Mouse (Mus musculus): Measurements from ENCODE around the gene Nmt1.

Nmt1 gene

GRCm38 (mm10) chr11:103111301-103111700 lies 83.3 kb downstream of the Nmt1 start:
- DNase-seq (ENCODE audit: low spot score): no peak

GRCm38 (mm10) chr11:103111881-103112551 lies 84.0 kb downstream of the Nmt1 start:
- no peak for DNase-seq (ENCODE audit: low spot score)

GRCm38 (mm10) chr11:103112552-103112912 lies 84.5 kb downstream of the Nmt1 start:
- no peak for DNase-seq (ENCODE audit: low spot score)

GRCm38 (mm10) chr11:103113005-103113404 lies 85.0 kb downstream of the Nmt1 start:
- DNase-seq (ENCODE audit: low spot score): no peak

GRCm38 (mm10) chr11:103113771-103114170 lies 85.8 kb downstream of the Nmt1 start:
- DNase-seq (ENCODE audit: low spot score): no peak

GRCm38 (mm10) chr11:103114270-103114943 lies 86.4 kb downstream of the Nmt1 start:
- no peak for DNase-seq (ENCODE audit: low spot score)

- DNase-seq (ENCODE audit: low spot score): peak; percentile 89
These were observed 87.4 kb downstream of the Nmt1 start for GRCm38 (mm10) chr11:103115163-103116007.

- peak; percentile 100 for DNase-seq (ENCODE audit: low spot score)
These were observed 88.2 kb downstream of the Nmt1 start, which contains the start of gene Hexim1 for GRCm38 (mm10) chr11:103116008-103116818. Gene Hexim1 (plus strand): TSS chr11:103116231.

GRCm38 (mm10) chr11:103116959-103117590 lies 89.1 kb downstream of the Nmt1 start:
- peak; percentile 82 for DNase-seq (ENCODE audit: low spot score)

GRCm38 (mm10) chr11:103117591-103118009 lies 89.6 kb downstream of the Nmt1 start:
- DNase-seq (ENCODE audit: low spot score): no peak

All from adipocyte (in vitro differentiated cells).